Mouse (Mus musculus): Measurements from ENCODE around the gene Ksr1.

The Ksr1 gene

GRCm38 (mm10) chr11:79125775-79126174 lies 20.4 kb downstream of the Ksr1 start:
- no peak for DNase-seq (ENCODE audit: low read depth, low spot score)

GRCm38 (mm10) chr11:79122556-79122955 lies 23.7 kb downstream of the Ksr1 start:
- DNase-seq (ENCODE audit: low read depth, low spot score) = no peak

GRCm38 (mm10) chr11:79120087-79120486 lies 26.1 kb downstream of the Ksr1 start:
- DNase-seq (ENCODE audit: low read depth, low spot score) = no peak

- no peak for DNase-seq (ENCODE audit: low read depth, low spot score)
These were observed 27.3 kb downstream of the Ksr1 start for GRCm38 (mm10) chr11:79118918-79119377.

GRCm38 (mm10) chr11:79116665-79117064 lies 29.5 kb downstream of the Ksr1 start:
- DNase-seq (ENCODE audit: low read depth, low spot score) = no peak

- no peak for DNase-seq (ENCODE audit: low read depth, low spot score)
These were observed 30.5 kb downstream of the Ksr1 start for GRCm38 (mm10) chr11:79115659-79116058.

- DNase-seq (ENCODE audit: low read depth, low spot score) = no peak
These were observed 32.1 kb downstream of the Ksr1 start for GRCm38 (mm10) chr11:79114061-79114460.

GRCm38 (mm10) chr11:79113397-79113796 lies 32.8 kb downstream of the Ksr1 start:
- DNase-seq (ENCODE audit: low read depth, low spot score) = no peak

GRCm38 (mm10) chr11:79112559-79113302 lies 33.5 kb downstream of the Ksr1 start:
- no peak for DNase-seq (ENCODE audit: low read depth, low spot score)

GRCm38 (mm10) chr11:79111864-79112558 lies 34.2 kb downstream of the Ksr1 start:
- no peak for DNase-seq (ENCODE audit: low read depth, low spot score)

- DNase-seq (ENCODE audit: low read depth, low spot score) = no peak
These were observed 35.8 kb downstream of the Ksr1 start for GRCm38 (mm10) chr11:79110446-79110845.

- DNase-seq (ENCODE audit: low read depth, low spot score) = no peak
These were observed 38.3 kb downstream of the Ksr1 start for GRCm38 (mm10) chr11:79107934-79108333.

GRCm38 (mm10) chr11:79104998-79105397 lies 41.2 kb downstream of the Ksr1 start:
- DNase-seq (ENCODE audit: low read depth, low spot score) = no peak

- DNase-seq (ENCODE audit: low read depth, low spot score) = no peak
These were observed 41.7 kb downstream of the Ksr1 start for GRCm38 (mm10) chr11:79104538-79104937.

GRCm38 (mm10) chr11:79104096-79104495 lies 42.1 kb downstream of the Ksr1 start:
- DNase-seq (ENCODE audit: low read depth, low spot score) = no peak

- DNase-seq (ENCODE audit: low read depth, low spot score) = no peak
These were observed 42.7 kb downstream of the Ksr1 start for GRCm38 (mm10) chr11:79103461-79103869.

GRCm38 (mm10) chr11:79102280-79102679 lies 43.9 kb downstream of the Ksr1 start:
- DNase-seq (ENCODE audit: low read depth, low spot score) = peak; percentile 49

GRCm38 (mm10) chr11:79101568-79101967 lies 44.6 kb downstream of the Ksr1 start:
- no peak for DNase-seq (ENCODE audit: low read depth, low spot score)

- no peak for DNase-seq (ENCODE audit: low read depth, low spot score)
These were observed 47.2 kb downstream of the Ksr1 start for GRCm38 (mm10) chr11:79099032-79099431.

- peak; percentile 74 for DNase-seq (ENCODE audit: low read depth, low spot score)
These were observed 48.5 kb downstream of the Ksr1 start for GRCm38 (mm10) chr11:79097736-79098135.

- DNase-seq (ENCODE audit: low read depth, low spot score) = no peak
These were observed 49.5 kb downstream of the Ksr1 start for GRCm38 (mm10) chr11:79096673-79097072.

- DNase-seq (ENCODE audit: low read depth, low spot score) = peak; percentile 66
These were observed 50.5 kb downstream of the Ksr1 start for GRCm38 (mm10) chr11:79095713-79096112.

GRCm38 (mm10) chr11:79094727-79095126 lies 51.5 kb downstream of the Ksr1 start:
- DNase-seq (ENCODE audit: low read depth, low spot score) = no peak

Measured in ZHBTc4 (cell line).